Mouse (Mus musculus) leukemia stem cell, adult 10-12 weeks (primary cell): ENCODE results near the gene Tnni3k. TPM values are rescaled to one million over a fixed set of nuclear protein-coding genes. Genes with fewer than 3 reads are reported as not detected.

ENCODE experiments used
- polyA plus RNA-seq: library from polyadenylated mRNA; stranded (reverse); fragments of >175 nt; gene quantifications from 2 replicates; pipeline ENCODE4 v1.2.3, GENCODE M21; 2012; ENCODE audit warnings: low replicate concordance

Tnni3k gene
- not detected in 2 replicates for polyA plus RNA-seq

DNA sequence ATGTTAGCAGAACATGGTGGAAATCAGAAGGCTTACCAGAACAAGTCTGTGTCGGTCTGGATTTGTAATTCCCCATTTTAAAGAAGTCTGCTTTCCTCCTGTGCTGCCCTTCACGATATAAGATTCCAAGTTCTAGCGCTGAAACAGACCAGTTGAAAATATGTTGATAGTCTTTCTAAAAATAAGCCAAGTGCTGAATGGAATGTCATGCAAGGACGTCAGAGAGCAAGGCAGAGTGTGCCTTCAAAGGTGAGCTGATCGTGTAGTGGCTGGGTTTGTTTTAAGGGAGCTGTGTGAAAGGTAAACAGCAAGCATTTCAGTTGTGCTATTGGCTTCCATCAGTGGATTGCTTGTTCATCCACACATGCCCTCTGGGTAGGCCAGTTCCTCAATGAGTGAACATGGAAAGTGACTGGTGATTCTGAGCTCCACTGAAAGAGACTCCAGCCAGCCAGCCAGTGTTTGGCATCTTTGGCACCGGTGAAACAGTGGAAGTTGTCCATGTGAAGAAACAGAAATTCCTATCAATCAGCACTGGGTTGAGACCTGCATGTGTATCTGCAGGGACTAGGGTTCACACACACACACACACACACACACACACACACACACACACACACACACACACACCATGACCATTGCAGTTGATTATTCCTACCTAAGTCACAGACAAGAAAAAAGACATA lies at the start of gene Tnni3k:
Gene Tnni3k (minus strand): TSS at position 177 of the 686 bp plus-strand sequence.

DNA sequence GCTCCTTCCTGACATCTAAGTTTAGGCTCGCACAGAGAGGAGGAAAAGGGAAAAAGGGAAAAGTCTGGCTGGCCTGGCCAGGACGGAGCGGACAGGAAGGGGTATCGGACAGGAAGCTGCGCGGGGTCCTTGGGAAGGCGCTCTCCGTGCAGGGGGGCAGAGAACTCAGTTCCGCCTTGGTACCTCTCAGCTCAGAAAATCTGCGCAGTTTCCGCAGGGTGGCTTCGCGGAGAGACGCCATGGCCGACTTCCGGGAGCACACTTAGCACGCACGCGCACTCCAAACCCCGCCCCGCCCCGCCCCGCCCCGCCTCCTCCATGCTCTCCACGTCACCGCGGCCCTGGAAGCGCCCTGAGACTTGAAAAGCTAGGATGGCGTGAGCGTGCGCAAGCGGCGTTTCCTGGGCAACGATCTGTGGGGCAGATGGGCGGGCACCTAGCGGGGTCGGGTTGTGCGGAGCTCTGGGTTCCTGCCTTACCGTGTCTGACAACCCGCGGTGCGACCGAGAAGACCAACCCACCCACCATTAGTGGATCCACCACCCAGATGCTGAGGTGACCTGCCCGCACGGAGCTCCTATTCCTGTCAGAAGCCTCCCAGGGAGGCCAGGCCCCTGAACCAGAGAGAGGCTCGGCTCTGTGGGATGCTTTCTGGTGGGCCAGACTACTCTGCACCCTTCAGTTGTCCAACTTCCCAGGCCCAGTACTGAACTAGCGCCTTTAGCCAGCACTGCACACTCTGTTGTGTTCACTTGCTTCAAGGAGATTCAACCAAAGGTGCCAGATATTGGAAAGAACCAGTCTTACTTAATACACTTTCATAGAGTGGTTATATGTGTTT lies 38.1 kb upstream of the Tnni3k start, which contains the start of the genes Fpgt and Lrriq3:
Gene Fpgt (minus strand): TSS at position 288 of the 841 bp plus-strand sequence.
Gene Lrriq3 (plus strand): TSS at position 319 of the 841 bp plus-strand sequence.

Other genes with a start within 250 kb of the Tnni3k start
- gene Fpgt, start 38.0 kb upstream of the Tnni3k start, polyA plus RNA-seq: 0.57 and 0.94 TPM in 2 replicates
- 0.21 TPM in 1 of 2 replicates, not detected in the other for gene Lrriq3, start 38.0 kb upstream of the Tnni3k start, polyA plus RNA-seq